Mouse (Mus musculus): Measurements from ENCODE around the gene Ybx1. TPM values are rescaled to one million over a fixed set of nuclear protein-coding genes. Genes with fewer than 3 reads are reported as not detected.
"Not testable (repeated sequence)": the region's sequence is repeated elsewhere in the genome, so short reads cannot be mapped to it uniquely, and the experiment has no call there.

The Ybx1 gene
- total RNA-seq (2021), result 100 to 1,000 TPM; 555 to 590 TPM
- long read RNA-seq, experiment 1, transcript Ybx1-201 (8 exons, 1,628 nt), result major isoform, 215 of 256 reads
- long read RNA-seq, experiment 1, partial matches to known transcripts, result 17 of 256 reads
- long read RNA-seq, experiment 1, other reads (novel, unspliced or antisense), result 20 of 256 reads
- long read RNA-seq, experiment 2, transcript Ybx1-206 (2 exons, 718 nt), result minor isoform, 6 of 356 reads
- long read RNA-seq, experiment 2, transcript Ybx1-201 (8 exons, 1,628 nt), result major isoform, 314 of 356 reads
- long read RNA-seq, experiment 2, partial matches to known transcripts, result 13 of 356 reads
- long read RNA-seq, experiment 2, other reads (novel, unspliced or antisense), result 22 of 356 reads

- DNase-seq (ENCODE audit: low spot score in 2 of 2), result peak; percentile 98 to 100
Measured at GRCm38 (mm10) chr4:119294415-119295133, at the start of gene Ybx1. Gene Ybx1, minus strand, starts transcription at chr4:119294604.

- DNase-seq (ENCODE audit: low spot score in 2 of 2), result peak in 1 of 2 experiments; percentile 30
Measured at GRCm38 (mm10) chr4:119338861-119339361, 44.5 kb upstream of the Ybx1 start.

- no peak for DNase-seq (ENCODE audit: low spot score in 2 of 2)
Measured at GRCm38 (mm10) chr4:119338422-119338821, 44.0 kb upstream of the Ybx1 start.

DNA sequence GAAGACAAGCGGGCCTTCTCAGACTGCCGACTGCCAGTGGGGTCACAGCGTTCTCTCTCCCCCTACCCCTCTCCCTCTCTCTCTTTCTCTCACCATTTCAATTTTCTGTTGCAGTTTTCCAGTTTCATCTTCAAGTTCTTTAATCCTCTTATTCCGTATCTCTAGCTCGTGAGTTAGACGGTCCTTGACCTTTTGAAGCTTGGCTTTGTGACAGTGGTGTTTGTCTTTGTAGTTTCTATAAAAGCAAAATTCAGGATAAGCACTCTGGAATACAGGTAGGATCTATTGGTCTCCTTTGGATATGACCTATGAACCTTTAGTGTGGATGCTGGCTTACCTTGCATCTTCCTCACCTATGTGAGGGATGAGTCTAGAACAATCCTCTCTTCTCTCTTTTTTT is 39.1 kb upstream of the Ybx1 start:
- DNase-seq (ENCODE audit: low spot score in 2 of 2), result no peak

GRCm38 (mm10) chr4:119320896-119321550 is 26.6 kb upstream of the Ybx1 start:
- no peak for DNase-seq (ENCODE audit: low spot score in 2 of 2)

DNA sequence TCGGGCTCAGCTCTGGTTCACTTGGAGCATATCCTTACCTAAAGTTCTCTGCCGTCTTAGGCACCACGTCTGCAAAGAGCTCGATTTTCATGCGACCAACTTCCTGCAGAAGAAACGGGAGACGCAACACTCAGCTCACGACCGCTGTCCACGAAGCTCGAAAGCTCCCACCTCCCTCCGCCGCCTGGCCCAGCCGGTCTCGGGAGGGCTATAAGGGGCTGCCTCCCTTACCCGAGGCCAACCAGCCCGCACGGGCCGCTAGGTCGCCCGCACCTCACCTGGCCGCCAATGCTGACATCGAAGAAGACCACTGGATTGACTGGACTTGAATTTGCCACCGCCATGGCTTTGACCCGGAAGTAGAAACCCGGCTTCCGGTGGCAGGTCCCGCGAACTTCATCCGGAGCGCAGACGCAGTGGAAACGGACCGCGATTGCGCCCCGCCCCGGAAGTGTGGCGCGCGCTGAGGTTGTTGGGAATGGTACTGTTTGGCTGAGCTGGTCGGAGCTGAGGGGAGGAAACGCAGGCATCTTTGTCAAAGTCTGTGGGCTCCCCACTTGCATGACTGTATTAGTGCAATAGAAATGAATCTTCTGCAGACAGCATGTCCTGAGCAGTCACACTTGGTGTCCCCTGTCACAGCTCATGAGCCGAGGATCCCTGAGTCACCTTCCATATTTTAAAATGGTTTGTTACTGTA is 25.9 kb upstream of the Ybx1 start, which contains the start of gene Ppih:
Gene Ppih (minus strand): TSS at position 416 of the 700 bp plus-strand sequence.
- peak; percentile 91 to 92 for DNase-seq (ENCODE audit: low spot score in 2 of 2)

- no peak for DNase-seq (ENCODE audit: low spot score in 2 of 2)
Measured at GRCm38 (mm10) chr4:119313756-119314155, 19.4 kb upstream of the Ybx1 start.

- DNase-seq (ENCODE audit: low spot score in 2 of 2), result no peak
Measured at GRCm38 (mm10) chr4:119305418-119305817, 11.0 kb upstream of the Ybx1 start.

- DNase-seq (ENCODE audit: low spot score in 2 of 2), result no peak
Measured at GRCm38 (mm10) chr4:119303291-119303690, 8.9 kb upstream of the Ybx1 start.

- DNase-seq (ENCODE audit: low spot score in 2 of 2), result no peak
Measured at GRCm38 (mm10) chr4:119301777-119302176, 7.4 kb upstream of the Ybx1 start.

DNA sequence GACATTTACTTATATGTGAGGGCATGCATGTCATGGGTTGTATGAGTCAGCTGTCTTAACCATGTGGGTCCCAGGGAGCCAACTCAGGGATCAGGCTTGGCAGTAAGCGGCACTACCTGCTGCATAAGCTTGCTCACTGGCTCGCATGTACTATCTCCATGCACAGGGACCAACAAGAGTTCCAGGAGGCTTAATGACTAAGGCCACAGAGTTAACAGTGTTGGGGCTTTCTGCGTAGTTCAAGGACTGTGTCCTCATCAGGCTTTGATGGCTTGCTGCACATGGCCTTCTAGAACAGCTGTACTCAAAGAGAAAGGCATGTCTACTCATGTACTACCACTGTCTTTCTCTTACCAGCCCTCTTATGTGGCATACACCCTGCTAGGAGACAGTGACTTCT is 6.4 kb upstream of the Ybx1 start:
- DNase-seq (ENCODE audit: low spot score in 2 of 2), result no peak

- DNase-seq (ENCODE audit: low spot score in 2 of 2), result no peak
Measured at GRCm38 (mm10) chr4:119297361-119297760, 3.0 kb upstream of the Ybx1 start.

- no peak for DNase-seq (ENCODE audit: low spot score in 2 of 2)
Measured at GRCm38 (mm10) chr4:119295134-119295453, 690 bp upstream of the Ybx1 start.

GRCm38 (mm10) chr4:119293574-119294258 is 688 bp downstream of the Ybx1 start:
- peak in 1 of 2 experiments; percentile 7 for DNase-seq (ENCODE audit: low spot score in 2 of 2)

DNA sequence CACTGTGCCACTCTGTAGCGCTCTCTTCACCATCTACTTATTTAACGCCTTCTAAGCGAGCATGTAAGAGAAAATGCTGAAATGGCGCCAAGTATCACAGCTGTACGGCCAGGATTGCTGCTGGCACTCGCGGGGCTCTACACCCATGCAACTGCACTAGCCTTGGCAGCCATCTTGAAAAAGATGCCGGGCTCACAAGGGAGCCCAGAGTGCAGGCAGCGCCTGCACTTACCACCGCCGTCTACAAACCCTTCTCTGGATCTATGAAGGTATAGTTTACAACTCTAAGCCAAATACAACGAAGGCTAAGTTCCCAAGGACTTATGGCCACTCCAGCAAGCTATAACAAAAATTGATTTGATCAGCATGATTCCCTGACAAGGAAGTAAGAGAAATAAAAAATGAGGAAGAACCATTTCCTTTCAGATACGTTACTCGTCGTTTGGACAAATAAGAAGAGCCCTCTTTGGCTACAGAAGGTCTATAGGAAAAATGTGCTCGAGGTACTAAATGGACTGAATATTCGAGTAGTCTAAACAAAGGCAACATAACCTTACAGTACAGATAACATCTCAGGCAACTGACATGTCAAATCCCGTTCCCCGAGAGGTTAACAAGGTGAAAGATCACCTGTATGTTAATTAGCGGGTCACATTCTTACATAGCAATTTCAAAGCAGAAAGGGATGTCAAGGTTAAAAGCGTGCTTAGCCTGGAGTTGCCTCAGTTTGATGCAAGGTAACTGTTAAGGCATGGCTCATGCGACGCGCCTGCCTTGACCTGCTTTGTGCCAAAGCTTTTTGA is 1.4 kb downstream of the Ybx1 start:
- DNase-seq (ENCODE audit: low spot score in 2 of 2), result peak in 1 of 2 experiments; percentile 14

DNA sequence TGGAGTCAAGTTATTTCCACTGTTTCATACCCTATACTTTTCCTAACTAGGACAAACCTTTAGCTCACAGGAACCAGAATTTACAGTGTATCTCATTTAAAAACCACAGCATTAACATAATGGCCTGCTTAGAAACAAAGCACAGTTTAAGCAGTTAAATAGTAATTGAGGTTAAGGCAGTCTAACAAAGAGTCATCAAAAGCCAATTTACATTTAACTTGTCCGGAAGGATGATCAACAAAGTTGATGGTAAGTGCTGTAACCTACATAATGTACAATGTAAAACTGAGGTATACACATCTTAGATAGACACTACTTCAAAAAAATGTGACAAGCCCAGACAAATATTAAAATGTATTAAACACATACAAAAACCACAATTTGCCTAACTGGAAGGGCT is 2.5 kb downstream of the Ybx1 start:
- DNase-seq (ENCODE audit: low spot score in 2 of 2), result no peak

GRCm38 (mm10) chr4:119285336-119285735 is 9.1 kb downstream of the Ybx1 start:
- DNase-seq (ENCODE audit: low spot score in 2 of 2), result no peak

- DNase-seq (ENCODE audit: low spot score in 2 of 2), result no peak
Measured at GRCm38 (mm10) chr4:119284861-119285260, 9.5 kb downstream of the Ybx1 start.

DNA sequence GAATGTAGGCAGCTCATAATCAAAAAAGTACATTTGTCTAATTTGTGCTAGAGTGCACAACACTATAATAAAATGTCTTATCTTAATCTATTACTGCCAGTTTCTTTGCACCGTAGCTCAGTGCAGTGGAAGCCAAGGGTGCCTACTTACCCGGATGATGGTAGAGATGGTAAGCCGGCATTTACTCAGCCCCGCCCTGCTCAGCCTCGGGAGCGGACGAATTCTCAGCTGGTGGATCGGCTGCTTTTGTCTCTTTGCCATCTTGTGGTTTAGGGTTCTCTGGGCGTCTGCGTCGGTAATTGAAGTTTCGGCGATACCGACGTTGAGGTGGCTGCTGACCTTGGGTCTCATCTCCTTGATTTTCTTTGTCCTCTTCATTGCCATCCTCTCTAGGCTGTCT is 15.6 kb downstream of the Ybx1 start:
- DNase-seq (ENCODE audit: low spot score in 2 of 2), result not testable (repeated sequence)

GRCm38 (mm10) chr4:119275726-119276125 is 18.7 kb downstream of the Ybx1 start:
- no peak for DNase-seq (ENCODE audit: low spot score in 2 of 2)

All from adrenal gland, postnatal 4 days (tissue).